Mouse (Mus musculus) myocyte (in vitro differentiated cells): Measurements from ENCODE around the gene Fndc1.

Source experiments
- MAX ChIP-seq: IDR thresholded peaks from one replicate; pipeline ENCODE4 v1.6.1; 2011; ENCODE audit warnings: low read depth, mild to moderate bottlenecking, control low read depth
- MYOD1 ChIP-seq, 3 experiments: IDR thresholded peaks; one replicate each; pipeline ENCODE4 v1.6.1; 2011; ENCODE audit warnings: control low read depth in 2 of 3, low read depth in 2 of 3, mild to moderate bottlenecking in 2 of 3, moderate library complexity in 1 of 3; ENCODE audit not compliant: insufficient read length in 2 of 3, control insufficient read depth in 1 of 3
- MYOG ChIP-seq, 3 experiments: IDR thresholded peaks; one replicate each; pipeline ENCODE4 v1.6.1; 2011; ENCODE audit warnings: control low read depth in 2 of 3, low read depth in 2 of 3, mild to moderate bottlenecking in 2 of 3; ENCODE audit not compliant: insufficient read length in 2 of 3, control insufficient read depth in 1 of 3, insufficient read depth in 1 of 3
- POLR2A ChIP-seq: IDR thresholded peaks from one replicate; pipeline ENCODE4 v1.6.1; 2011; ENCODE audit warnings: low read depth, mild to moderate bottlenecking, control low read depth, moderate library complexity; ENCODE audit not compliant: insufficient read length
- POLR2AphosphoS2 ChIP-seq: IDR thresholded peaks from one replicate; pipeline ENCODE4 v1.6.1; 2011; ENCODE audit warnings: low read depth, control low read depth; ENCODE audit not compliant: insufficient read length
- REST ChIP-seq: IDR thresholded peaks from one replicate; pipeline ENCODE4 v1.6.1; 2011; ENCODE audit warnings: mild to moderate bottlenecking, control low read depth, moderate library complexity; ENCODE audit not compliant: insufficient read depth, insufficient read length
- SRF ChIP-seq: IDR thresholded peaks from one replicate; pipeline ENCODE4 v1.6.1; 2011; ENCODE audit warnings: low read depth; ENCODE audit not compliant: control insufficient read depth, insufficient read length
- TCF12 ChIP-seq: IDR thresholded peaks from one replicate; pipeline ENCODE4 v1.6.1; 2011; ENCODE audit warnings: mild to moderate bottlenecking, control low read depth; ENCODE audit not compliant: poor library complexity, insufficient read depth, severe bottlenecking
- TCF3 ChIP-seq: IDR thresholded peaks from one replicate; pipeline ENCODE4 v1.6.1; 2011; ENCODE audit warnings: low read depth, control low read depth; ENCODE audit not compliant: insufficient read length

- TF ChIP-seq POLR2A (no peak), MYOD1 (IDR thresholded peaks at IDR 0.05; ENCODE audit: control insufficient read depth in 1 of 3, insufficient read length in 2 of 3, low read depth in 2 of 3) (no peak), TCF12 (no peak), SRF (no peak), MYOG (IDR thresholded peaks at IDR 0.05; ENCODE audit: control insufficient read depth in 1 of 3, insufficient read depth in 1 of 3, insufficient read length in 2 of 3, low read depth in 2 of 3) (no peak), POLR2AphosphoS2 (no peak), MAX (no peak), TCF3 (no peak), REST (no peak)
These were observed 49.4 kb upstream of the Fndc1 start for GRCm38 (mm10) chr17:7876541-7876940.
